Mouse (Mus musculus): Measurements from ENCODE around the gene Hook1. TPM values are rescaled to one million over a fixed set of nuclear protein-coding genes. Genes with fewer than 3 reads are reported as not detected.
"Not testable (repeated sequence)": the region's sequence is repeated elsewhere in the genome, so short reads cannot be mapped to it uniquely, and the experiment has no call there.

Gene Hook1
- polyA plus RNA-seq, 1 experiment from 2014 or later, result 13.1 TPM

DNA sequence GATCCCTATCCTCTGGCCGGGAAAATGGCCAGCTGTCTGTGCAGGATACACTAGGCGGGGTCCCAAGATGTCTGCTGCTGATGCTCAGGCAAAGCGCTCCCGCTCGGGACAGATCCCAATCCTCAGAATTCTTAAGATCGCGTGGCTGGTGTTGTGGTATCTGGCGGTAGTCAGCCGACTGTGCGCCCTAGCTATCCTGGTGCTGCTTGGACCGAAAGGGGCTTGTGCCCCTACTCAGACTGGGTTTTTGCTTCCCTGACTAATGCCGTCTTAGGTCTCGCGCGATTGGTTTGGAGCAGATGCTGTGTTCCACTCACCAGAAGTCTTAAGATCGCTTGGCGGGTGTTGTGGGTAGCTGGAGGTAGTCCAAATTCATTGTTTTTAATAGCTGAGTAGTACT is 15.2 kb downstream of the Hook1 start:
- not testable (repeated sequence) for H3K4me3 ChIP-seq; H3K36me3 ChIP-seq; H3K27ac ChIP-seq; H3K4me1 ChIP-seq; H3K9me3 ChIP-seq (replicated peaks); H3K27me3 ChIP-seq (ENCODE audit: low read depth, poor library complexity, severe bottlenecking); DNase-seq (ENCODE audit: low spot score)
- 91% methylated on average over 17 of the region's 17 CpGs for WGBS

DNA sequence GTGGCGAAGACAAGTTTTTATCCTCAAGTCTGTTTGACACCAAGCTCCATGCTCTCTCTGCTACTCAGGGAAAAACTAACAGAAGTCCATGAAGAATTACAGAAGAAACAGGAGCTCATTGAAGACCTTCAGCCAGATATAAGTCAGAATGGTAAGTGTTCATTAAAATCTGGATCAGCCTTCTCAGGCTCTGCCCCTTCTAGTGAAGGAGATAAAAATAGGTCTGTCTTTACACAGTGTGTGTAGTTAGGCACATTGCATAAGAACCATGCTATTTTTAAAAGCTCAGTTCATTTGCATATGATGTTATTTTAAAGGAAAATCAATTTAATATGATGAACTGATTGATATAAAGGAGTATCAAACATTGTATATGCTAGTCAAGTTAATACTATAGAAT is 49.8 kb downstream of the Hook1 start:
- Histone ChIP-seq H3K4me3 (no peak overlapping the region), H3K4me1 (no peaks in the 10 kb centered on the region), H3K36me3 (no peaks in the 10 kb centered on the region), H3K27ac (no peak overlapping the region), H3K27me3 (ENCODE audit: low read depth, poor library complexity, severe bottlenecking) (no peaks in the 10 kb centered on the region), H3K9me3 (replicated peaks) (no peaks in the 10 kb centered on the region)
- WGBS, result 90% methylated on average over 1 of the region's 1 CpGs
- no peak for DNase-seq (ENCODE audit: low spot score)

GRCm38 (mm10) chr4:96022803-96023202 is 55.8 kb downstream of the Hook1 start:
- no peak for DNase-seq (ENCODE audit: low spot score)
- no peak overlapping the region for H3K4me3 ChIP-seq
- H3K27ac ChIP-seq, result no peak overlapping the region
- H3K4me1 ChIP-seq, result no peaks in the 10 kb centered on the region
- no peaks in the 10 kb centered on the region for H3K9me3 ChIP-seq (replicated peaks)
- no peaks in the 10 kb centered on the region for H3K36me3 ChIP-seq
- H3K27me3 ChIP-seq (ENCODE audit: low read depth, poor library complexity, severe bottlenecking), result no peaks in the 10 kb centered on the region

GRCm38 (mm10) chr4:96028412-96028811 is 61.4 kb downstream of the Hook1 start:
- 97% methylated on average over 1 of the region's 1 CpGs for WGBS
- H3K9me3 ChIP-seq (replicated peaks), result no peaks in the 10 kb centered on the region
- DNase-seq (ENCODE audit: low spot score), result no peak
- no peak overlapping the region for H3K4me3 ChIP-seq
- H3K36me3 ChIP-seq, result no peaks in the 10 kb centered on the region
- no peak overlapping the region for H3K27ac ChIP-seq
- H3K4me1 ChIP-seq, result no peaks in the 10 kb centered on the region
- H3K27me3 ChIP-seq (ENCODE audit: low read depth, poor library complexity, severe bottlenecking), result no peaks in the 10 kb centered on the region

DNA sequence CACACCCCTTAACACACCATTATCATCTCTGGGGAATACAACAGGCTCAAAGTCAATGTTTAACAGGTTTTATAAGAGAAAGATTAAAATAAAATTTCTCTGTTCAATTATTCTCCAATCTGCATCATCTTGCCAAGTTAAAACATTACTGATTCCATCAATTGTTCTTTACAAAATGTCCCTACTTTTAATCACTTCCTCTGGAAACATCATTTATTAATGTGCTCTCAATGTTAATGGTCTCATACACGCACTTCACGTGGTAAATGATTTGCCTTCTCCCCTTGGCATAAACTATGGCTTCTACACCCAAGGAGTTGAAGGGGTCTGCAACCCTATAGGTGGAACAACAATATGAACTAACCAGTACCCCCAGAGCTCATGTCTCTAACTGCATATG is 93.1 kb downstream of the Hook1 start:
- no peaks in the 10 kb centered on the region for H3K9me3 ChIP-seq (replicated peaks)
- no peak overlapping the region for H3K27ac ChIP-seq
- H3K4me3 ChIP-seq, result no peak overlapping the region
- 91% methylated on average over 2 of the region's 2 CpGs for WGBS
- no peaks in the 10 kb centered on the region for H3K36me3 ChIP-seq
- H3K4me1 ChIP-seq, result no peaks in the 10 kb centered on the region
- H3K27me3 ChIP-seq (ENCODE audit: low read depth, poor library complexity, severe bottlenecking), result no peaks in the 10 kb centered on the region
- no peak for DNase-seq (ENCODE audit: low spot score)

- no peaks in the 10 kb centered on the region for H3K9me3 ChIP-seq (replicated peaks)
- H3K27ac ChIP-seq, result no peak overlapping the region
- 88% methylated on average over 2 of the region's 2 CpGs for WGBS
- no peak overlapping the region for H3K4me3 ChIP-seq
- H3K27me3 ChIP-seq (ENCODE audit: low read depth, poor library complexity, severe bottlenecking), result no peaks in the 10 kb centered on the region
- H3K4me1 ChIP-seq, result no peaks in the 10 kb centered on the region
- H3K36me3 ChIP-seq, result no peaks in the 10 kb centered on the region
- no peak for DNase-seq (ENCODE audit: low spot score)
Measured at GRCm38 (mm10) chr4:96062045-96062444, 95.0 kb downstream of the Hook1 start.

Other genes starting within 250 kb of the Hook1 start
- not detected in 2 replicates for gene Cyp2j13, start 110.3 kb downstream of the Hook1 start, polyA plus RNA-seq (2016; fragmentation: Nextera tagmentation; extraction: Ambion mirVana)
- not detected in 2 replicates for gene Cyp2j12, start 173.9 kb downstream of the Hook1 start, polyA plus RNA-seq (2016; fragmentation: Nextera tagmentation; extraction: Ambion mirVana)

Data from limb, embryonic 10.5 days (tissue).